ENCODE assay signal across 22 mouse cellular contexts in the genomic region with DNA sequence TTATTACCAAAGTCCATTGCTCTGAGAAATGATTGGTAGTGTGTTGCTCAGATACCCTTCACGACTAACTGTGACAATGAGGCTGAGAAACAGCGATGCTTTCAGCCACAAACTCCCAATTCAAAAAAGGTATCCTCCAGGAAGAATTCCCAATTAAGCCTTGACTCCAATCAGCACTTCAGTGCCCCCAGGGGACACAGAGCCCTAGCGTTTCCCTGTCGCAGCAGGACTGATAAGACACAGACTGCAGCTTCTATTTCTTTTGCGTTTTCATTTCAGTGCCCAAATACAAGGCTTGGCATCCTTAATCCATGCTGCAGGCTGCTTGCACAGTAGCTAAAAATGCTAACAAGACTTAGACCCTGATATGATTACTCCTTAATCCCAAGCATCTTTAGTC.
DNase-seq lines count a peak whose midpoint lies in the region; ATAC-seq and TF ChIP-seq lines count a peak whose summit lies in the region.
"Had no signal": no experiment of that assay in that cellular context is flagged by ENCODE, and none has a peak within 500 bp of the region (broad histone marks: within the 10 kb centered on the region; RNA-seq: fewer than 3 reads in every experiment).

No protein-coding gene starts in this region.

- 7% methylated on average over 5 of the region's 5 CpGs for WGBS in forebrain, embryonic 14.5 days
- 5% methylated on average over 5 of the region's 5 CpGs for WGBS in forebrain, embryonic 15.5 days
- WGBS in neural tube, embryonic 15.5 days: 23% methylated on average over 5 of the region's 5 CpGs

- H3K36me3 ChIP-seq in forebrain, embryonic 14.5 days (ENCODE audit: control insufficient read depth, insufficient read depth, low read length): peaks cover 7% of the 10 kb centered on the region; the same call in 1 of the 2 replicates
- H3K36me3 ChIP-seq in forebrain, embryonic 15.5 days: peaks cover 6% of the 10 kb centered on the region; the same call in 1 of the 2 replicates
- peaks cover 10% of the 10 kb centered on the region; the same call in 1 of the 2 replicates for H3K36me3 ChIP-seq in neural tube, embryonic 15.5 days
- H3K36me3 ChIP-seq: embryonic facial prominence, embryonic 15.5 days; heart, embryonic 13.5 days had no signal

- H3K4me1 ChIP-seq in forebrain, embryonic 14.5 days (ENCODE audit: control insufficient read depth, insufficient read depth, low read length): peaks cover 17% of the 10 kb centered on the region; the same call in 1 of the 2 replicates
- peaks cover 26% of the 10 kb centered on the region for H3K4me1 ChIP-seq in forebrain, embryonic 15.5 days
- peaks cover 7% of the 10 kb centered on the region; the same call in 1 of the 2 replicates for H3K4me1 ChIP-seq in neural tube, embryonic 15.5 days

- H3K27ac ChIP-seq in forebrain, embryonic 14.5 days (ENCODE audit: low read depth, low read length): no peak overlapping the region
- H3K27ac ChIP-seq in forebrain, embryonic 15.5 days (replicated peaks): no peak overlapping the region
- peak overlapping the region; percentile 46; the same call in 1 of the 2 replicates for H3K27ac ChIP-seq in layer of hippocampus, adult 2 months
- 0 out of 2 replicates have a peak overlapping the region, but pooled peaks have one; percentile 18 for H3K27ac ChIP-seq in neural tube, embryonic 15.5 days (replicated peaks)
- H3K27ac ChIP-seq: embryonic facial prominence, embryonic 15.5 days; heart, embryonic 13.5 days; hindbrain, embryonic 12.5 days had no signal

- no peak overlapping the region for H3K4me2 ChIP-seq in forebrain, embryonic 14.5 days (ENCODE audit: low read length)
- H3K4me2 ChIP-seq in forebrain, embryonic 15.5 days (replicated peaks): no peak overlapping the region
- no peak overlapping the region for H3K4me2 ChIP-seq in neural tube, embryonic 15.5 days
- H3K4me2 ChIP-seq: embryonic facial prominence, embryonic 15.5 days; heart, embryonic 13.5 days; hindbrain, embryonic 12.5 days had no signal

- ATAC-seq in forebrain, embryonic 14.5 days: no peak
- ATAC-seq in forebrain, embryonic 15.5 days (replicated peaks): no peak
- no peak for ATAC-seq in neural tube, embryonic 15.5 days (ENCODE audit: low FRiP score)
- ATAC-seq: activated CD4-positive, CD25-positive, alpha-beta regulatory T cell, adult 4 months; intestine, embryonic 16.5 days; Patski had no signal

- H3K9ac ChIP-seq in forebrain, embryonic 14.5 days (ENCODE audit: low read length): no peak overlapping the region
- H3K9ac ChIP-seq in forebrain, embryonic 15.5 days (replicated peaks): no peak overlapping the region
- H3K9ac ChIP-seq in neural tube, embryonic 15.5 days (replicated peaks): no peak overlapping the region; the same call in 1 of the 2 replicates
- H3K9ac ChIP-seq: embryonic facial prominence, embryonic 15.5 days; heart, embryonic 13.5 days; hindbrain, embryonic 12.5 days had no signal

- no peaks in the 10 kb centered on the region for H3K9me3 ChIP-seq in forebrain, embryonic 14.5 days (replicated peaks; ENCODE audit: control insufficient read depth, low read length)
- no peaks in the 10 kb centered on the region for H3K9me3 ChIP-seq in forebrain, embryonic 15.5 days
- H3K9me3 ChIP-seq in neural tube, embryonic 15.5 days (replicated peaks): no peaks in the 10 kb centered on the region
- H3K9me3 ChIP-seq: embryonic facial prominence, embryonic 15.5 days; heart, embryonic 13.5 days; hindbrain, embryonic 12.5 days had no signal

- peak; percentile 42 for DNase-seq in forebrain, embryonic 14.5 days (ENCODE audit: low spot score)
- no peak for DNase-seq in layer of hippocampus, adult 2 months (ENCODE audit: low spot score in 2 of 2)
- no peak for DNase-seq in layer of hippocampus, adult 11-12 months (ENCODE audit: low spot score)
- DNase-seq in neural tube, embryonic 10.5 days (ENCODE audit: extremely low spot score, low spot score): no peak
- DNase-seq: adrenal gland, adult 2 months; adrenal gland, postnatal 25 days; cerebellum, adult 11 months; cerebellum, adult 8-10 months; cerebellum, postnatal 14 days; embryo, embryonic 11 days; gastrocnemius, postnatal 36 days; heart, adult 11 months; heart, postnatal 36 days had no signal

- no peak for TF ChIP-seq CTCF in layer of hippocampus, adult 2 months (conservative IDR thresholded peaks at IDR 0.05)

- H3K27me3 ChIP-seq in forebrain, embryonic 14.5 days (replicated peaks; ENCODE audit: control insufficient read depth, insufficient read depth, low read length): 0 out of 2 replicates have a peak, but pooled peaks cover under 1% of the 10 kb centered on the region
- no peaks in the 10 kb centered on the region; the same call in 1 of the 2 replicates for H3K27me3 ChIP-seq in forebrain, embryonic 15.5 days
- H3K27me3 ChIP-seq in neural tube, embryonic 15.5 days (replicated peaks): no peaks in the 10 kb centered on the region
- H3K27me3 ChIP-seq: hindbrain, embryonic 12.5 days had no signal

- no peak overlapping the region for H3K4me3 ChIP-seq in forebrain, embryonic 14.5 days (ENCODE audit: low read depth, low read length)
- no peak overlapping the region for H3K4me3 ChIP-seq in forebrain, embryonic 15.5 days
- H3K4me3 ChIP-seq in layer of hippocampus, adult 2 months: no peak overlapping the region
- no peak overlapping the region for H3K4me3 ChIP-seq in neural tube, embryonic 15.5 days (replicated peaks)
- H3K4me3 ChIP-seq: embryonic facial prominence, embryonic 15.5 days; erythroblast, embryonic 14.5 days; heart, embryonic 13.5 days; hindbrain, embryonic 12.5 days had no signal

Comparison
In these comparisons a context has a peak if more than half of its experiments do, and no peak if none do; other contexts are left out.
1. H3K27ac ChIP-seq: peak in layer of hippocampus, adult 2 months (single experiment) and neural tube, embryonic 15.5 days (single experiment); none in forebrain, embryonic 14.5 days (single experiment) and forebrain, embryonic 15.5 days (single experiment).